Mouse (Mus musculus): ENCODE results near the gene Snx22. TPM values are rescaled to one million over a fixed set of nuclear protein-coding genes. Genes with fewer than 3 reads are reported as not detected.
A peak's percentile ranks its signal among the peaks of the same experiment; 100 is the strongest.

Gene Snx22
- polyA plus RNA-seq, 1 experiment: 6.2 TPM

DNA sequence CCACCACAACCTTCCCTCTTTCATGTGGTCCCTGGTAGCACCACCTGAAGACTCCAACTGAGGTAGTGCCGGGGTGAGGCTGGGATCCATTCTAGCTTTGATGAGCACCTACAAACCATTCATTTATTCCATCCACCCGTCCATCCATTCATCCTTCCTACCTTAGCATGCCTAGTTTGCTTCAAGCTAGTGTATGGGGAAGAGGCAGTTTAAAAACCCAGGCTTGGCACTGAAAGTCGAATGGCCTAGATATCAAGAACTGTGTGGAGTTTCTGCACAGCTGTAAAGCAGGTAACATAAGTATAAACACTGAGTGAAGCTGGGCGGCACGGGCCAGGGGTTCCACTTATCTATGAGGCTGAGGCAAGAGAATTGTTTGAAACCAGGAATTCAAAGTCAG lies 632 bp upstream of the Snx22 start:
- no peak for DNase-seq (ENCODE audit: extremely low spot score in 1 of 2, low spot score in 1 of 2)

DNA sequence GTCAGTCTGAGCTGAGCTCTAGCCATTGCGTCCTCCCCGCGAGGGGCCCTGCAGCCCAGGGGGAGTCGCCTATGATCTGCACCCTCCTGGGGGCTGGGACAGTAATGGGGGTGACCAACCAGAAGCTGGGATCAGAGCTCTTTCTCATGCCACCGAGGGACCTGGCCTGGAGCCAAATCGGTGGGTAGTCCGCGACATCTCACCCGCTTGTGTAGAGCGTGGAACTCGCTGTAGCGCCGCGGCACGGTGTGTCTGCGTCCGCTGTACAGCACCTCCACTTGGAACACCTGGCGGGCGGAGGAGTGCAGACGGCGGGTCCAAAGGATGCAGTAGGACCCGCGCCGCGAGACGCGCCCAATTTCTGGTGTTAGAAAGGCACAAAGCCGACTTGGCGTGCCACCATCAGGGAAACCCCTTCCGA lies 538 bp downstream of the Snx22 start:
- DNase-seq (ENCODE audit: extremely low spot score in 1 of 2, low spot score in 1 of 2): no peak

DNA sequence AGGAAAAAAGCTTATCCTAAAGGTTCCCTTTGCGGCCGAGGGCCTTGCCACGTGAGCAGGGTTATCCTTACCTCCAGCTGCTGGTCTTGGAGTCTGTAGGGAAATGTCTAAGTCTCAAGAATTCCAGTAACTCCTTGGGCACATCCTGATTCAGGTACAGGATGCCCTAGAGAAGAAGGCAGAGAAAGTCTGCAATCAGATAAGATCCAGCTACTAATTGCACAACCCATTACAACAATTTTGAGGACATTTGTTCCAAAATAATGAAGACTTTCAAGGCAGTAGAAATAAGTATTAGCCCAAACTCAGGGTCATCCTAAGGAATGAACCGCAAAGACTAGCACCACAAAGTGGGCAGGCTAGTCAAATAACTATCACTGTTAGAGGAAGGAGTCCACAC lies 1.5 kb downstream of the Snx22 start:
- DNase-seq (ENCODE audit: extremely low spot score in 1 of 2, low spot score in 1 of 2): no peak

DNA sequence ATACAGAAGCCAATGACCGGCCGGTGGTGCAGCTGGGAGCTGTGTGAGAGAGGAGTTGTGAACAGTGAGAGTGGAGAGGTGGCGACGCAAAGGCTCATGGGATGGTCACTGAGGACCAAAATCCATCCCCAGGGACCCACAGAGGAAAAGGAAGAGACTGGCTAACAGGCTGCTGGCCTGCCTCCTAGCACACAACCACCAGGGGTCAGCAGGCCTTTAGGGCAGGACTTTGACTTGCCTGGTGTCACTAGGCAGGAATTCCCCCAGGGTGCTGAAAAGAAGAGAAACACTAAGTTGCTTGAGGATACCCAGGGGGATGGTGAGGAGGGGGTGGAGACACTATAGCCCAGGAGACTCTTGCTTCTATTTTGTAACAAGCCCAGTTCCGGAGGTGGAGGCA lies 2.0 kb downstream of the Snx22 start:
- no peak for DNase-seq (ENCODE audit: extremely low spot score in 1 of 2, low spot score in 1 of 2)

DNA sequence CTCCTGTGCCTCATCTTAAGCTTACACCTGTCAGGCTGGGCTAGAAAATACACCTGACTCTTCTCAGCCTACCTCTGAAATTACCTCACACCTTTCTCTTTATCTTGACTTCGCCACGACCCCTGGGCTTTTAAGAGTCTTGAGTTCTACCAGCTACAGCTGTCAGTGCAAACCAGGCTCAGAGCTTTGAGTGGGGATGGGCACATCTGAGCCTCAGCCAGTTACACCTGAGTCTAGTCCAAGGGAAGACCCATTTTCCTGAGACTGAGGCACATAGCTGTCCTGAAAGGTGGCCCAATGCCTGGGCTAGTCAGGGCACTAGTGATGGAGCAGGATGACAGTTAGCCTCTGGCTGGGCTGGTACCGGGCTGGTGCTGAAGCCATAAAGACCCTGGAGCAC lies 2.7 kb downstream of the Snx22 start:
- DNase-seq (ENCODE audit: extremely low spot score in 1 of 2, low spot score in 1 of 2): no peak

DNA sequence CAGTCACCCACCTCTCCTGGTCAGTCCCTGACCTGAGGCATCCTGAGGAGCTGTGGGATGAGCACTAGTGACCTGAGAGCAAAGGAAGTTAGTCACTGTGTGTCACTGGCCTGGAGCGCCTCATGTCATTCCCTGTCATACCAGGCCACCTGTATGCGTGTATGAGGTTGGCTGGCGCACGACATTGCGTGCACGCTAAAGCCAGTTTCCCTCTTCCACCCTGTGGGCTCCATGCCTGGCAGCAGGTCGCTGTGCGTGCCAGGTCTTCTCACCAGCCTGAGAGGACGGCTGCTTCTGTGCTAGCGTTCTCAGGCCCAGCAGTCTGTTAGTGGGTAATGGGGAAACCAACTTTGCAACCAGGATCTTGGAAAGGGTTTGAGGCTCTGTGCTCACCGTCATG lies 5.2 kb downstream of the Snx22 start:
- DNase-seq (ENCODE audit: extremely low spot score in 1 of 2, low spot score in 1 of 2): no peak

DNA sequence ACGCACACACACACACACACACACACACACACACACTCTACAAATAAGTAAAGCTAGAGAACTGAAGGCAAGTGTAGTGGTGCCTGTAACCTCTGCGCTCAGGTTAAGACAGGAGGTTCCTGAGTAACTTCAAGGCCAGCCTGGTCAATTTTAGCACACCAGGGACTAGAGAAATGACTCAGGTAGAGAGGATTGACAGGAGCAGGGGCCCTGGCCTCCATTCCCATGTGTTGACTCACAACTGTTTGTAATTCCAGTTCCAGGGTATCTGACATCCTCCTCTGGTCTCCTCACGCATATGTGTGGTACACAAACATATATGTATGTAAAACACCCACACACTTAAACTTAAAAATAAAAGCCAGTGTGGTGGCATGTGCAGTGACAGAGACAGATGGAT lies 6.1 kb downstream of the Snx22 start:
- DNase-seq (ENCODE audit: extremely low spot score in 1 of 2, low spot score in 1 of 2): no peak

DNA sequence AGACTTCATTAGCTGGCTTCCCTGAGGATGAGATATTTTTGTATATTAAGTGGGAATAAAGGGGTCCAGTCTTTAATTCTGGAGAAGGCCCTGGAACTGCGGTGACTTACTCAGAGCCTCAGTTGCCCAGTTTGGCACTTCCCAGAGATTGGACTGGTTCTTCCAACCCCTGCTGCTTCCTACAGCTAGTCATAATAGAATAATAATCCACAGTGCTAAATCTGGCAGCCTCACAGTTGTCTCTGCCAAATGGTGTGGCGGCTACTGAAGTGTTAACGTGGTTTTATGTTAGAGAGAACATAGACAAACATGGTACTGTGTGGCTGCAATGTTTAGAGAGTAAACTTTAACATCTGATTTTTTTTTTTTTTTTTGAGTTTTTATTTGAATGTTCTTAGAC lies 7.9 kb downstream of the Snx22 start:
- no peak for DNase-seq (ENCODE audit: extremely low spot score in 1 of 2, low spot score in 1 of 2)

DNA sequence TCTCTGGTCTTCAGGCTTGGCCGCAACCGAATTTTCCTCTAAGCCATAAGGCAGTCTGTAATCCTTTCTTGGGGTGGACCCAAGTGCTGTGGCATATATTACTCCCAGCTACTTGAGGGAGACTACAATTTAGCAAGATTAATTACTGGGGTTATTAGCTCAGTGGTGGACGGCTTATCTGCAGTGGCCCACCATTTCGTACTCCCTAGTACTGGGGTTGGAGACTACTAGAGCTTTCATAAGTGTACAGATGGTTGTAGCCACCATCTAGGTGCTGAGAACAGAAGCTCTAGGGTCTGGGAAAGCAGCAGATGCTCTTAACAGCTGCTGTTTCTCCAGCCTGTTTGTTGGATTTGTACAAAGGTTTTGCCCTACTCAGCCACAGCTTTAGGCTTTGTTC lies 8.5 kb downstream of the Snx22 start:
- no peak for DNase-seq (ENCODE audit: extremely low spot score in 1 of 2, low spot score in 1 of 2)

DNA sequence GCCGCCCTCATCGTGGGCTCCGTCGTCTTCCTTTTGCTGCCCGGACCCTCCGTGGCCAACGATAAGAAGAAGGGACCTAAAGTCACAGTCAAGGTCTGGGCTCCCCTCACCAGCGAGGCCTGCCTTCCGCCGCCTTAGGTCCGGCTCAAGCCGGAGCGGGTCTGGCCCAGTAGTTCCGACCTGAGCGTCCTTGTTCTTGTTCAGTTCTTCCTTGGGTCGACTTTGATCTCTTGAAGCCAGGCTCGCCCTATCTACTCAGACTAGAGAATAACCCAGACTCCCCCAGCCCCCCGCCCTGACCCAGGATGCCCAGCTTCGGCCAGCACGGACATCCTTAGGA lies 9.2 kb downstream of the Snx22 start:
- DNase-seq (ENCODE audit: extremely low spot score in 1 of 2, low spot score in 1 of 2): no peak

DNA sequence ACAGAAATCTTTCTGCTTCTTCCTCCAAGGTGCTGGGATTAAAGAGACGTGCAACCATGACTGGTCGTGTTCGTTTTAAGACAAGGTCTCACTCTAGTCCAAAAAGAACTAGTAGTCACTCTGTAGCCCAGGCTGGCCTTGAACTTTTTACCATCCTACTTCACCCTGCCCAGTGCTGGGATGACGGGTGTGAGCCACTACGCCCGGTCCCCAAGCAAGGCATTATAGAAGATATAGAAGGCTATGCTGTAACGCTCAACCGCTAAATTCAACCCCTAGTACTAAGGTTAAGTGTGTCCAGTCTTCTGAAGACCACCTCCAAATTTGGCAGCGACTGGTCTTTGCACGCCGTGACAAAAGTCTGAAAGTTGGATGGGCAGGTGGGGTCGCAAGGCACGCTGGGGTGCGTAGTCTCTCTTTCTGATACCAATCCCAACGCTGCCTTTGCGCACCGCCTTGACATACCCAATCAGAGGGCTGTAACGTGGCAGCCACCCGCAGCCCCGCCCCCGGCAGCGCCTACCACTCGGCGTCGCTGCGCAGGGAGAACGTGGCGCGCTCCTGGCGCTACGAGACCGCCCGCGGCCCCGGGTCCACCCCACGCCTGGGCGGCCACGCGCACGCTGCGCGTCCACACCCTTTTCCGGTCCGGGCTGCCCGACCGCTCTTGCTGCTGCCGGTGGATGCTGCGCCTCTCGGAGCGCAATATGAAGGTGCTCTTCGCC lies 9.8 kb downstream of the Snx22 start, which contains the start of gene Ppib:
TSS of gene Ppib (plus strand) at position 640 of the 725 bp plus-strand sequence.
- DNase-seq (ENCODE audit: extremely low spot score in 1 of 2, low spot score in 1 of 2): peak; percentile 96 to 98

DNA sequence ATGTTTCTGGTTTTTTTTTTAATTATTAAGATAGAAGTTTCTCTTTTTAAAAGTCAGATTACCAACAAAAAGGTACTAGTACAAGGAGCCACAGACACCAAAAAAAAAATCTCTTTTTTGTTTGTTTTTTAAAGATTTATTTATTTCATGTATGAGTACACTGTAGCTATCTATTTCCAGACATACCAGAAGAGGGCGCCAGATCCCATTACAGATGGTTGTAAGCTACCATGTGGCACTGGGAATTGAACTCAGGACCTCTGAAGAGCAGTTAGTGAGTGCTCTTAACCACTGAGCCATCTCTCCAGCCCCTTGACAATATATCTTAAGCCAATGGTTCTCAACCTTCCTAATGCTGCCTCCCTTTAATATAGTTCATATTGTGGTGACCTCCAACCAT lies 15.9 kb downstream of the Snx22 start:
- no peak for DNase-seq (ENCODE audit: extremely low spot score in 1 of 2, low spot score in 1 of 2)

DNA sequence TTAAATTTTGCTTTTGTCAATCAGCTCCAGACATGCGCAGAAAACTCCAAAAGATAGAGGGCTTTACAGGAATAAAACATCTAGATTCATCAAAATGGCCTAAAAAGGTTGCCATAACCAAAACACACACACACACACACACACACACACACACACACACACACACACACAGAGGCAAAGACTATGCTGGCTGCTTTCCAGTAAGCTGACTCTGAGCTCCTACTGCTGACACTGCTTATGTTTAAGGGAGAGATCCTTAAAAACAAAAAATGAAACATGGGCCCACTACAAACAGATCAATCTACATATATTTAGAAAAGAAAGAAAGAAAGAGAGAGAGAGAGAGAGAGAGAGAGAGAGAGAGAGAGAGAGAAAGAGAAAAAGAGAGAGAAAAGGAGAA lies 16.8 kb downstream of the Snx22 start:
- DNase-seq (ENCODE audit: extremely low spot score in 1 of 2, low spot score in 1 of 2): no peak

DNA sequence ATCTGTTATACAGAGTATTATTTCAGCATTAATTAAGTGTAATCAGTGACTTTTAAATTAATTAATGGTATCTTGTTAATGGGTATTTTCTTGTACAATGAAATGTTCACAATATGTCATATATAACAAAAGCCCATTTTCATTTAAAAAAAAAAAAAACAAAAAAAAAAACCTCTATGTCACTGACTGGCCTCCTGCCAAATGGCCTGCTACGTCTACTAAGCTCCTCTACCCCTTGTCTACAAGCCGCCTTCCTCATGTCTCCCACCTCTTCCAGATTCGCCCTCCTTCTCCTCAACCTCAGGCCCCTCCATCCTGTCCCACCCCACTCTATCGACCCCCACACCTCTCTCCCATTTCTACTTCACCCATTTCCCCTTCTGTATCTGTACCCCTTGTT lies 18.0 kb downstream of the Snx22 start:
- DNase-seq (ENCODE audit: extremely low spot score in 1 of 2, low spot score in 1 of 2): no peak

DNA sequence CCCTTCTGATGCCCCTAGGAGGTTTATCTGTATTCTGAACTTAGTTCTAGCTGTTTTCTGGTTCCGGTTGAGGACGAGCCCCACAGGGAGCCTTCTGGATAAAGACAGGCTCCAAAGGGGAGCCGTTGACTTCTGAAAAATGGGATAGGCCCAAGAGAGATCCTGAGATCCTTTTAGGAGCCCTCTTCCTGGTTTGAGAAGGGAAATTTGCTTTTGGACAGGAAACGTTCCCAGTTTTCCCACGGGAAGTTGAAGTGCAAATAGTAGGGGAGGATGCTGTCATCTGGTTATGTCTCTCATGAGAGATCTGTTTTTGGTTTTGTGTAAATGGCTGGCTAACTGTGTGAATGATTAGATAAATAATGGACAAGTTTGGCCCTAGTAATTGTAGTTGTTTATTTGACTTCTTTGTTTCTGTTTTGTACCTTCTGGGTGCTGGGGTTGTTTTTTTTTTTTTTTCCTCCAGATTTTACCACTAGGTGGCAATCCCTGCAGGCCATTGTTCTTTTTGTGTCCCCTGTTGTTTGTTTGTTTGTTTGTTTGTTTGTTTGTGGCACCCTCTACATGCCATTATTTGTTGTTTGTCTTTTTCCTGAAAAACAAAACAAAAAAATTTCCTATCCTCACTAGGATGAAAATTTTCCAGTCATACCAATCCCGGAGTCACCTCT lies 19.5 kb downstream of the Snx22 start:
- no peak for DNase-seq (ENCODE audit: extremely low spot score in 1 of 2, low spot score in 1 of 2)

DNA sequence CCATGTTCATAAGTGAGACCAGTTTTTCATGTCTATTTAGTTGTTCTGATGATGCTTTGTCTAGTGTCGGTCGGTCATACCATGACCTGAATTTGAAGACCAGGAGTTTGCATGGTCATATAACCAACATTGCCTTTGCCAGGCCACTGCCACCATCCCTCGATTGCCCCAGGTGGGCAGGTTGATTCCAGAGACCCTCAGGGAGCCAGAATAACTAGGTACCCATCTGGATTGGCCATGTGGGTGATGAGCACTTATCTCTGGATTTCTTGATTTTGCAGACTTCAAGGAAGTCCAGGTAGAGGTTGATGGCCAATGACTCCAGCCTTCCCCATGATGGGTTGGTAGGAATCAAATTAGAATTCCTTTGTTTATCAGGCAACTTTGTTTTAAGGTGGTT lies 26.3 kb downstream of the Snx22 start:
- DNase-seq (ENCODE audit: extremely low spot score in 1 of 2, low spot score in 1 of 2): no peak

DNA sequence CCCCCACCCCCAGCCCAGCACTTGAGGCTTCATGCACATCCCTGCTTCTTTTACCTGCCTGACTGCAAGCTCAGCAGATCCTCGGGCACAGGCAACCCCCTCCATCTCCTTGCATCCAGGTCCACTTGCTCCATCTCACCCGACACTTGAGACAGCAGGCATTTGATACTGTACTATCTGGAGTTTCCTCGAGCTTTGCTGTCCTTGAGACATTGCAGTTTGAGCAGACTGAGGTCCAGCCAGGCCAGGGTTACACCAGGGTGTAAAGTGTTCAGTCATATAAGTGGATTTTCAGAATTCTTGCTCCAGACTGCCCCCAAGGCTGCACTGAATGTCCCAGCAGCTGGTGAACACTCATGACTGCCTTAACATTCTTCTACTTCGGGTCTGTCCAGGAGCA lies 27.2 kb downstream of the Snx22 start:
- DNase-seq (ENCODE audit: extremely low spot score in 1 of 2, low spot score in 1 of 2): no peak

DNA sequence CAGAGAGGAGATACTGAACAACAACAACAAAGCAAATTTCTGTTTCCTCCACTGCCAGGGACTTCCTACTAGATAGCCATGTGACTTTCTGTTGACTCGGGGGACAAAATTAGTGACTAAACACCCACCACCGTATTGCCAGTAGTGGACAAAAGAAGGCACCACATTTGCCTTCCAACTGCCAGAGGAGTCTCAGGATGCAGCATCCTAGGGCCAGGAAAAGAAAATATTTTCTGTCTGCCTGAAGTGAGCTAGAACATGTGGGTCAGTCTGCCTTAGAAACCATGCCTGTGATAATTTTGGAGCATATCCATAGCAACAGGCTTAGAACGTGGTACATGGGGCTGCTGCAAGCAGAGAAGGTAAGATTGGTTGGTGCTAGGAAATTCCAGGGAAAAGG lies 28.7 kb downstream of the Snx22 start:
- DNase-seq (ENCODE audit: extremely low spot score in 1 of 2, low spot score in 1 of 2): peak; percentile 57 to 60

DNA sequence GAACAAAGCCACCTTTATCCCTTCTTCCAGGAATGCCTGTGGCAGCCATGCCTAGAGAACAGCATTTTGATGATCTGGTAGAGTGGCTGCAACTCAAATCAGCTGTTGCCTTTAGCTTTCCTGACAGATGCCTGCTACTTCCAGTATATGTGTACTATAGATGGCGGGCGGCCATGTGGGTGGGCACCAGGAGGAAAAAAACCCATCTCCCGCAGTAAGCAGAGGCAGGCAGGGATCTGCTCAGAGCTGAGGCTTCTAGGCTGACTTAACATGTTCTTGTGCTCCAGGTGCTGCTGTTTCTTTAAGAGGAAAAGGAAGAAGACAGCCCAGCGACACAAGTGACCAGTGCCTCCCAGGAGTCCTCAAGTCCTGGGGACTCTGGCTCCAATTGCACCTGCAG lies 30.2 kb downstream of the Snx22 start:
- peak in 1 of 2 experiments; percentile 65 for DNase-seq (ENCODE audit: extremely low spot score in 1 of 2, low spot score in 1 of 2)

DNA sequence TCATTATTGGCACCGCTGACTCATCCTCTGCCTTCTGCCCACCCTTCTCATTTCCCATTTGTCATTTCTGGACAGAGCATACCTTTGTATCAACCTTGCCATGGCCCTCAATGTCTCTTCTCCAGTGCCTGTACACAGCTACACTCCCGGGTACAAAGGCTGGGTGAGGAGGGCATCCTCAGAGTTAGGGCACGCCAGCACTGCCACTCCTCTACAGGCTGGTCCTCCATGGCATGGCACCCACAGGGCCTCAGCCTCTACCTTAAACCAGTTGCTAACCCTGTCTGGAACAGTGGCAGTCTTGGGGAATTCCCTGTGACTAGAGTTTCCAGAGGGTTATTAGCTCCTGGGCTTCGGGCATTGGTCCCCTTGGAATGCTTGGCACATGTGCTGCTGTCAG lies 30.9 kb downstream of the Snx22 start:
- DNase-seq (ENCODE audit: extremely low spot score in 1 of 2, low spot score in 1 of 2): no peak

DNA sequence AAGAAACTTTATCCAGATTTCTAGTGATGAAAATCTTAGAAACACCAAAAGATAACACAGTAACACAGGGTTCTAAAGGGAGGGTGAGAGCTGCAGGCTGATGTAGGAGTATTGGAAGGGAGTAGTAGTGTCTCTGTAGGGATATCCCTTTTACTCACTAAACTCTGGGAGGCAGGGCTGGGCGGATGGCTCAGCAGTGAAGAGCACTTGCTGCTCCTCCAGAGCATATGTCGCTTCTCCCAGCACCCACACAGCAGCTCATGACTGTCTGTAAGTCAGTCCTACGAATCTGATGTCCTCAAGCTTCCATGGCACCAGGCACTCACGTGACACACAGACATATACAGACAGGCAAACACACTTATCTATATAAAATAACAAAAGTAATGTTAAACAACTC lies 31.4 kb downstream of the Snx22 start:
- DNase-seq (ENCODE audit: extremely low spot score in 1 of 2, low spot score in 1 of 2): peak; percentile 55 to 77

DNA sequence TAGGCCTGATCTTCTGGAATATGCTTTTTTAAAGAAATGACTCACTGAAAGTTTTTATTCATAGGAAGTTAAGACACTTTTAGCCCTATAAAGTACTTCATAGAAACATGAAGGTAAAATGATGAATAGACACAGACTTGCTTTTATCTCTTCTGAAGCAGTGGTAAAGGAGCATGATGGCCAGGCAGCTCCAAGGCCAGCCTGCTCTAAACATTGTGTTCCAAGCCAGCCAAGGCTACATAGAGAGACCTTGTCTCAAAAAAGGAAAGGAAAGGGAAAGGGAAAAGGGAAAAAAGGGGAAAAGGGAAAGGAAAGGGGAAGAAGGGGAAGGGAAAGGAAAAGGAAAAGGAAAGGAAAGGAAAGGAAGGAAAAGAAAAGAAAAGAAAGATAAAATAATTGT lies 48.9 kb downstream of the Snx22 start:
- DNase-seq (ENCODE audit: extremely low spot score in 1 of 2, low spot score in 1 of 2): no peak

All from frontal cortex, adult 2 months (tissue).